Mouse (Mus musculus): ENCODE data around the gene Nfkbid.

DNA sequence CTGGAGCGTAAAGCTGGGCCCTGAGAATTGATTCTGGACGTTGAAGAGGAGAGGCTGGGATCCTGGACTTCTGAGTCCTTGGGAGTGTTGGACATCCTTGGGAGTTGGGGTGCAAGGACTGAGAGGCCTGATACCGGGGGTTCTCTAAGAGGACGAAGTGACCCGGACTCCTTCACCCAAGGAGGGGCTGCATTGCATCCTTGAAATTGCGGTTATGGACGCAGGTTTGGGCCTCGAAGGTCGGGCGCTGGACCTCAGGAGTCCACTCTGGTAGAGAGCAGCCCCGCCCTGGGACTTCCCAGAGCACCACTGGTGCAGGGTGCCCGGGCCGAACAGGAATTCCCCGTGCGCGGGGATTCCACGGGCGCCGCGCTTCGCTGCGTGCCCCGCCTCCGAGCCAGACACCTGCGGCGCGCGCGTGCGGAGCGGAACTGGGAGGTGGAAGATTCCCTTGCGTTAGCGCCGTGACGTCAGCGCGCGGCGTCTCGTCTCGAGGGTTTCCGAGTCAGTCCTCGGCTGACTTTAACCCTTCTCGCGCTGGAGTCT lies 431 bp downstream of the Nfkbid start:
- TF ChIP-seq GATA1 (IDR thresholded peaks at IDR 0.05; ENCODE audit: borderline replicate concordance, low read length) (no peak), FLI1 (IDR thresholded peaks at IDR 0.05; ENCODE audit: low read length) (no peak)

Measured in megakaryocyte, embryonic 14.5 days (primary cell).